Mouse (Mus musculus) gastrocnemius, postnatal 25 days (tissue): ENCODE results near the gene Prdm16. TPM values are rescaled to one million over a fixed set of nuclear protein-coding genes. Genes with fewer than 3 reads are reported as not detected.

Experiments used
- DNase-seq: peaks from one replicate; pipeline ENCODE4 v3.0.0; 2022
- total RNA-seq, 2 experiments: library from RNA; stranded (reverse); gene quantifications; 1 replicate in 1 of 2; 2 replicates in 1 of 2; pipeline ENCODE4 v1.2.3; 2021

Gene Prdm16
- total RNA-seq, 2 experiments from 2014 or later: 1.7 to 3.0 TPM

GRCm38 (mm10) chr4:154333300-154333699 lies 303.4 kb downstream of the Prdm16 start:
- DNase-seq: no peak

- no peak for DNase-seq
Measured at GRCm38 (mm10) chr4:154331271-154331670, 305.4 kb downstream of the Prdm16 start.

DNA sequence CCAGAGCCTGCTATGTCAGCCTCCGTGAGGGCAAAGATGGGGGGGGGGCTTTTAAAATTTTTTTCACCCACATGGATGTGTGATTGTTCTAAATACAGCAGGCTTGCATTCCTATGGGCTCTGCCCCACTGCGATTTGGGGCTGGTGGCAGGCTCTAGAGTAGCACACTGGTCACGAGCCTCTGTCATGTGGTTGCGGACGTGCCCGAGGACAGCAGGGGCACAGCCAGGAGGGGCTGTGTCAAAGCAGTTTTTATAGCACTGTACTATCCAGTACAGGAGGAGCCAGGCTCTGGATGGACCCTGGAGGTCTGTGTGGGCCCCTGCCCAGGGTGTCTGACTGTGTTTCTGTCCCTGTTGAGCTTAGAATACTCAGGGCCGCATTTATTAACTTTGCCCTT lies 306.7 kb downstream of the Prdm16 start:
- no peak for DNase-seq

DNA sequence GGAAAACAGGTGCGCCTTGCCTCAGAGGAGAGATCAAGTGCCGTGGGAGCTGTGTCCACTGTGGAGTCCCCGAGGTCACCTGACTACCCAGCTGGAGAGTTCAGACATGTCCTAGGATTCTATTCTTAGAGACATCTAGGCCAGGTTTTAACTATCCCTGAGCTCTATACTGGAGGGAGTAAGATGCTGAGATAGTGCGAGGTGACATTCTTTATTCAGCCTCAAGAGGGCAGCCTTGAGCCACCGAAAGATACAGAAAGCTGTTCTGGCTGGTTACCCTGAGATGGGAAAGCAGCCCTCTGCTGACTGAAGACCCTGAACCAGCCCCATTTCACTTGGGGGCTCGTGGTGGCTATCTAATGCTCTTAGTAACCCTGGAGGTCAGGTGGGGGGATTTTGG lies 307.8 kb downstream of the Prdm16 start:
- DNase-seq: no peak

- no peak for DNase-seq
Measured at GRCm38 (mm10) chr4:154328431-154328830, 308.2 kb downstream of the Prdm16 start.

GRCm38 (mm10) chr4:154325410-154325809 lies 311.3 kb downstream of the Prdm16 start:
- no peak for DNase-seq

DNA sequence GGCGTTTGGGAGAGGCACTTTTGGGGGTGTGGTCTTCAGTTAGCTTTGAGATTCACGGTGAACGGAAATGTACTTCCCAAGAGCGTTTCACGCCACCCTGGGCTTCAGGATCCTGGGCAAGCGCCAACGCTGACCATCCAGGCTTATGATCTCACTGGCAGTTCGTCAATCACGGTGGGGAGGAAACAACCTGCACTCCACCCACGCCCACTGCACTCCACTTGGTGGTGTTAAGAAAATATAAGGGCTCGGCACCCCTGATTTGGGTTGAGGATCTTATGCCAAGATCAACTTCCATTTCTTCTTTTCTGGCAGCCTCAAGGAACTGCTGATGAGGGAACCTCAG lies 323.1 kb downstream of the Prdm16 start:
- DNase-seq: no peak

DNA sequence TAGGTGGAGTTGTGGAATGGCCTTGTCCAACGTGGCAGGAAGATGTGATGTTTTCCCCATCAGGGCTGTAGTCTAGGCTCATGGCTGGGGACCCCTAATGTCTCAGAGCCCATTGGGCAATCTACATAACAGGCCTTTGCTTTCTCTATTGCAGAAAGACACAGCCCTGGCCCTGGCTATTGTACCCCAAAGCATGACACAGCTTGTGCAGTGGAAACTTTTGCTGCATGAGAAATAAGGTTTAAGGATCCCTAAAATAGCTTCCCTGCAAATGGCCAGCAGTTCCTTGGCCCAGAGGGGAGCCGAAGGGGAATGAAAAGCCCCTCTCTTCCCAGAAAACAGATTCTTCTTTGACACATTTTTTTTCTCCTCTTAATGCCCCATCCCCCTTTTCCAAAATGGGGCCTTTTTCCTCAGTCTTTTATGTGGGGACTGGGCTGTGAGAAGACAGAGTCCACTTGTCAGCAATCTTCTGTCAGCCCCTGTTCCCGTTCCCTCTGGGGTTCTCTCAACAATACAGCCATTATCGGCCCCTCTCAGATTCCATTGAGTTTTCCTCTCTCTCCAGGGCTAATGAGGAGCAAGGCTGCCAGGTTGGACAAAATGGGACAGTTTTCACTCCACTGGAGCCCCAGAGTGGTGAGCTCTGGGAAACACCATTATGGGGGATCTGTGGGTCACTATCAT lies 323.6 kb downstream of the Prdm16 start:
- no peak for DNase-seq

DNA sequence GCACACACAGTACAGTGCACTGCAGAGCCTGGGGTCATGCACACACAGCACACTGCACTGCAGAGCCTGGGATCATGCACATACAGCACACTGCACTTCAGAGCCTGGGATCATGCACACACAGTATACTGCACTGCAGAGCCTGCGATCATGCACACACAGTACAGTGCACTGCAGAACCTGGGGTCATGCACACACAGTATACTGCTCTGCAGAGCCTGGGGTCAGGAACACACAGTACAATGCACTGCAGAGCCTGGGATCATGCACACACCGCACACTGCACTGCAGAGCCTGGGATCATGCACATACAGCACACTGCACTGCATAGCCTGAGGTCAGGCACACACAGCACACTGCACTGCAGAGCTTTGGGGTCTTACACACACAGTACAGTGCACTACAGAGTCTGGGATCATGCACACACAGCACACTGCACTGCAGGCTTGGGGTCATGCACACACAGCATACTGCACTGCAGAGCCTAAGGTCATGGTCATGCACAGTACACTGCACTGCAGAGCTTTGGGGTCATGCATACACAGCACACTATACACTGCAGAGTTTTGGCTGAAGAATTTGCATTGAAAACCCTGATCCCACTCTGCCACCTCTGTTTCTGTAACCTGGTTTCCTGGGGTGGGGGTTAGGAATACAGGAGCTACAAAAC lies 324.4 kb downstream of the Prdm16 start:
- DNase-seq: no peak

- no peak for DNase-seq
Measured at GRCm38 (mm10) chr4:154310576-154311262, 326.0 kb downstream of the Prdm16 start.

- no peak for DNase-seq
Measured at GRCm38 (mm10) chr4:154309131-154309530, 327.5 kb downstream of the Prdm16 start.

DNA sequence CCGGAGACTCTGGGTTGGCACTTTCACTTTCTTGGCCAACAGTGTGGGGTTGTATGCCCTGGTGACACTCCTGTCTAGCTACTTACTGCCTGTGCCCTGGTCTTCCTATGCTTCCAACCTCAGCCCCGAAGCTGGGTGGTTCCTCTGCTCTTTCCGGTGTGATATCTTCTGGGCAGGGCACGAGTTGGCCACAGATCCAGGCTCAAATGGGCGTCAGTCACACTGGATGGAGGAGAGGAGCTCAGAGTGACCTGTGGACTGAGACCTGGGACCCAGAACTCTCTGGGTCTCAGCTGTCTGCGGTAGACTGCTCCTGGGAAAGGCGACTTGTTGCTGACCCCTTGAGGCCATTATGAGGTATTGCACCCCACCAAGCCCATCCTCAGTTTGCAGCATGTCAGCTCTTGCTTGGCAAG lies 335.2 kb downstream of the Prdm16 start, which contains the start of gene Arhgef16:
Gene Arhgef16, minus strand, starts transcription at position 211 of the 416 bp plus-strand sequence.
- no peak for DNase-seq

DNA sequence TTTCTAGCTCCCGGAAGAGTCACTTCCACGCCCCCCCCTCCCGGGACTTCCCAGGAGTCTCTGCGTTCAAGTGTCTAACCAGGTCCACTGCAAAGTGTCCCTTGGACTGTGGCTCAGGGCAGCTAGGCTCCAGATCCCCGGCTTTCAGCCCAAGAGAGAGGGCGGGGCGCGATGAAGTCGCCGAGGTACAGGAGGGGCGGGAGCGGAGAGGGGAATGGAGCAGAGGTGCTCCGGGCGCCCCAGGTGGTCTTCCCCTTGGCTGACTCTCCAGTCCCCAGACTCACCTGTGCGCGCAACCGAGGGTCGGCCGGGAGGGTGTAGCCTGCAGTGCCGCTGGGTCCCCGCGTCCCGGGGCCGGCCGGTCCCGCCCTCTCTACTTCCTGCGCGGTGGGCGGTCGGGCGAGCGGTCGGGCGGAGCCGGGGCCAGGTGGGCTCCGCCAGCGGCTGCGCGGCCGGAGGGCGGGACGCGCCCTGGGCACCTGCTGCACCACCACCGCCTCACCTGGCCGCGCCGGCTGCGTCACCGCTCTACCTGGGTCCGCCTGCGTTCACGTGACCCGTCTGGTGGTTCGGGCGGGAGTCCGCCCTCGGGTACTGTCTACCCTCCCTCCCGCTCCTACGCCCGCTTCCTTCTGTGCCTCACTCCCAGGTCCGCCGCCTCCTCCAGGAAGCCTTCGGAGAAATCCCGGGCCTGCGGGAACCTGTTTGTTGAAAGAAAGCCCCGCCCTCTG lies 337.0 kb downstream of the Prdm16 start:
- no peak for DNase-seq

DNA sequence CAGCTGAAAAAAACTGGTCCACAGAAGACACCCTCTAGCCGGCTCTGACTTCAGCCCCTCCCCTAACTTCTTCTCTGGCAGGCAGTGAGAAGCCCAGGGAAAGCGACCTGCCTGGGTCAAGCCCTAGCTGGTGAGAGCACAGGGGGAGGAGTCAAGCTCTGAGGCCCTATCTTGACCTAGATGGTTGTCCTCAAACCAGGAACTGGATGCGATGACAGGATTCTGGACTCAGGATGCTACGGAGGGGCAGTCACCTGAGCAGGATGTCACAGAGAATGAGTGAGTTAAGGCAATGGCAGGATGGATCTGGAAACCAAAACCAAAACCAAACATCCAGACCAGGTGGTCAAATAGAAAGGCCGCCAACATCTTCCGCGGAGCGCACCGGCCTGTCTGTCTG lies 338.9 kb downstream of the Prdm16 start:
- no peak for DNase-seq

DNA sequence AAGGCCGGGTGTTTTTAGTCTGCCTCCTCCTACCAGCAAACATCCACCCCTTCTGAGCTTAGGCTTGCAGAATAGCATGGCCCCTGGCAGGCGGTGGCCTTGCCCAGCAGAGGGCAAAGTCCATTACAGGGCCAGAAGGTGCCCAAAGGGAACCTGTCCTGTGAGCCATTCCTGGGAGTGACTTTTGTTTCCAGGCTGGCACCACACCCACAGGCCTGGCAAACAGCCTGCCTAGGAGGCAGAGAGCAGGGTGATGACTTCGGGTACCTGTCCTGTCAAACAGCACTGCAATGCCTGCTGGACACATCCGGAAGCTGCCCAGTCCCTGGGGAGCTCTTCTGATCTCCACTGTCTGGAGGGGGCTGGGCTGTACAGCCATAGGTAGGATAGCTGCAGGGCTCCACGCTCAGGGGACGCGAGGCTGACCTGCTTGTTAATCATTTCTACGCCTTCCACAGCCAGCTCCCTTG lies 342.4 kb downstream of the Prdm16 start:
- DNase-seq: no peak

DNA sequence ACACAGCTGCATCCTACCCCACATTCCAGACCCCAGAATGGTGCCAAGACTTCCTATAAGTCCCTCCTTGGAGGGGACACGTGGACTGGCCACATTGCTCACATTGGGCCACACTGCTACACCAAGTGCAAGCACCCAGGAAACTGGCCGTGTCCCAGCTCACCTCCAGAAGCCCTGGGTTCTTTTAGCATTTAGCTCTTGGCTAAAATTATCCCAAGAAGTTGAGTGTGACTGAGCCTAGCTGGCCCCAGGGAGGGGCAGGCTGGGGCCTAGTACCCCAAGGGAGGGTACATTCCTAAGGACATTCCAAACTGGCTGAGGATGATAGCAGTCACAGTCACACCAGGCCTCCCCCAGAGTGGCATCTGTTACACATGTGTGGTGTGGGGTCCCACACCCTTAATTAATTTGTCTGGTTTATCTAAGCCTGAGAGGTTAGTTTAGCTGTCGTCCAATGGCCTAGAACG lies 342.9 kb downstream of the Prdm16 start:
- no peak for DNase-seq

DNA sequence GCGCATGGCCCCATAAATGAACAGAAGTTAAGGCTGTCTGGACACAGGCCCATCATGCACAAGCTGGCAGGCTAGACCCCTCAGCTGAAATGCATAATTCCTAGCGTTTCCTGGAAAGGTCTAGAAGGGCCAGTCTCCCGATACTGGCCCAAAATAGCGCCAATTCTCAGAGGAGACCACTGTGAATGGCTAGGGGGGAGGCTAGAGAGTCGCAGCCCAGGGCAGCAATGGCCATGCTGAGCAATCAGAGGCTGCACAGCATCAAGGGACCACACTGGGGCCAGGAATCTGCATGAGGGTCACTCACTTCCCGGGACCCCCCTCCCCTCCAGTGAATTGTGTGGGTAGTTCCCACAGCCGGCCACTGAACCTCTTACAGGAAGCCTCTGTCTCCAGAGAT lies 353.0 kb downstream of the Prdm16 start:
- no peak for DNase-seq

GRCm38 (mm10) chr4:154279481-154279880 lies 357.2 kb downstream of the Prdm16 start:
- no peak for DNase-seq

GRCm38 (mm10) chr4:154273000-154273399 lies 363.7 kb downstream of the Prdm16 start:
- DNase-seq: no peak

- no peak for DNase-seq
Measured at GRCm38 (mm10) chr4:154269520-154269919, 367.2 kb downstream of the Prdm16 start.

DNA sequence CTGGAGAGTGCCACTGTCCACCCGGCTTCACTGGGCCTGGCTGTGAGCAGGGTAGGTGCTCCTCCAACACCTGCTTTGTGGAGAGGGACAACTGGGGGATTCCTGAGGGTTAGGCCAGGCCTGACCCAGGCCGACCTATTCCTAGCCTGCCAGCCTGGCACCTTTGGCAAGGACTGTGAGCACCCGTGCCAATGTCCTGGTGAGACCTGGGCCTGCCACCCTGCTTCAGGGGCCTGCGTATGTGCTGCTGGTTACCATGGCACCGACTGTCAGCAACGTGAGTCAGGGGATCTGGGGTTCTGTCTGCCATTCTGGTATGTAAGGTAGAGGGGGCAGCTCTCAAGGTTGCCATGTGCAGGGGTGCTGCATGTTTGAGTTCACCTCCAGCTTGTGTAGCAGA lies 369.2 kb downstream of the Prdm16 start:
- DNase-seq: no peak
